In the genomic region with DNA sequence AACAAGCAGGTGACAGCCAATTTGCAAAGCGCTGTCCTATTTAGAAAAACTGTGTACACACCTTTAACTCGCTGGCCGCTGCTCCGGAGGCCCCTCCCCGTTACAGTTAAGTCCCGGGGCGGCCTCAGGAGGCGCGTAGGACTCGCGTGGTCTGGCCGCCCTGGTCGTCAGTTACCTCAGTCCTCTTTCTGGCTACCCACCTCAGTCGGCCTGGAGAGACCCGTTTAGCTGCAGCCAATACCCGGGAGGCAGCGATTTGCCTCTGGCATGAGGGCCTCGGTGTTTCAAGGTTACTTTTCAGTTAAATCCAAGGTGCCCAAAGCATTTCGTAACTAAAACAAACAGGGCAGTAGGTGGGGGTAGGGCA, we compare ENCODE assay signal across 10 mouse cellular contexts. TPM values are rescaled to one million over a fixed set of nuclear protein-coding genes. Genes with fewer than 3 reads are reported as not detected.
DNase-seq lines count a peak whose midpoint lies in the region; ATAC-seq lines count a peak whose summit lies in the region.
"Had no signal": no experiment of that assay in that cellular context is flagged by ENCODE, and none has a peak within 500 bp of the region (broad histone marks: within the 10 kb centered on the region; RNA-seq: fewer than 3 reads in every experiment).

TSS of gene Foxa2 (minus strand) at position 171 of the 367 bp plus-strand sequence.

- ATAC-seq in heart, embryonic 12.5 days (ENCODE audit: insufficient number of reproducible peaks, low FRiP score): no peak
- no peak for ATAC-seq in forebrain, embryonic 11.5 days (replicated peaks; ENCODE audit: low FRiP score)
- 0 out of 2 replicates have a peak, but pooled peaks have one; percentile 22 for ATAC-seq in liver, embryonic 11.5 days (replicated peaks; ENCODE audit: low FRiP score)

- H3K4me2 ChIP-seq in heart, embryonic 12.5 days: peak within 1 kb of the TSS; percentile 69
- H3K4me2 ChIP-seq in forebrain, embryonic 11.5 days (ENCODE audit: low read depth, low read length, severe bottlenecking): peak within 1 kb of the TSS; percentile 29; the same call in 1 of the 2 replicates
- peak within 1 kb of the TSS; percentile 62 for H3K4me2 ChIP-seq in liver, embryonic 11.5 days

- H3K4me1 ChIP-seq in heart, embryonic 12.5 days (replicated peaks): peaks cover 38% of the 10 kb centered on the region
- H3K4me1 ChIP-seq in forebrain, embryonic 11.5 days (replicated peaks; ENCODE audit: control insufficient read depth, insufficient read depth, low read length): peaks cover 5% of the 10 kb centered on the region; the same call in 1 of the 2 replicates
- H3K4me1 ChIP-seq in liver, embryonic 11.5 days (replicated peaks; ENCODE audit: control insufficient read depth, insufficient read depth, low read length): no peaks in the 10 kb centered on the region

- H3K9me3 ChIP-seq in heart, embryonic 12.5 days (replicated peaks): no peaks in the 10 kb centered on the region
- H3K9me3 ChIP-seq in forebrain, embryonic 11.5 days (ENCODE audit: control insufficient read depth, low read length): no peaks in the 10 kb centered on the region
- H3K9me3 ChIP-seq in liver, embryonic 11.5 days (ENCODE audit: control insufficient read depth, low read length): no peaks in the 10 kb centered on the region

- H3K27ac ChIP-seq in heart, embryonic 12.5 days (ENCODE audit: poor library complexity, severe bottlenecking): no peak within 1 kb of the TSS
- no peak within 1 kb of the TSS for H3K27ac ChIP-seq in forebrain, embryonic 11.5 days (ENCODE audit: low read depth, low read length)
- H3K27ac ChIP-seq in liver, embryonic 11.5 days (ENCODE audit: low read depth, low read length): peak within 1 kb of the TSS; percentile 76

- H3K9ac ChIP-seq in heart, embryonic 12.5 days: peak within 1 kb of the TSS; percentile 42
- H3K9ac ChIP-seq in forebrain, embryonic 11.5 days (ENCODE audit: low read length): no peak within 1 kb of the TSS
- peak within 1 kb of the TSS; percentile 52 for H3K9ac ChIP-seq in liver, embryonic 11.5 days (ENCODE audit: low read depth, low read length)

- H3K4me3 ChIP-seq in heart, embryonic 12.5 days: peak within 1 kb of the TSS; percentile 50
- peak within 1 kb of the TSS; percentile 19 for H3K4me3 ChIP-seq in forebrain, embryonic 11.5 days (ENCODE audit: low read depth, low read length)
- H3K4me3 ChIP-seq in liver, embryonic 11.5 days (ENCODE audit: low read depth, low read length): peak within 1 kb of the TSS; percentile 49

- DNase-seq in heart, adult 18-20 months: no peak
- no peak for DNase-seq in forebrain, embryonic 11.5 days (ENCODE audit: low spot score)
- no peak for DNase-seq in liver, embryonic 11.5 days (ENCODE audit: low spot score)
- DNase-seq in neural tube, embryonic 10.5 days (ENCODE audit: extremely low spot score, low spot score): peak; percentile 56
- DNase-seq in left cerebral cortex, adult 9 months (ENCODE audit: low spot score in 2 of 2): no peak
- no peak for DNase-seq in left cerebral cortex, postnatal 14 days (ENCODE audit: low spot score in 2 of 2)
- no peak for DNase-seq in gastrocnemius, postnatal 10 days

- intact Hi-C loops in left cerebral cortex, postnatal 14 days (cut with DNase I): loop anchor here (5.0 kb wide), 2 partner anchors 674 to 964 kb away; no protein-coding TSS in a partner anchor

- 2% methylated on average over 19 of the region's 19 CpGs for WGBS in heart, embryonic 12.5 days
- WGBS in forebrain, embryonic 11.5 days: 2% methylated on average over 19 of the region's 19 CpGs
- WGBS in liver, embryonic 11.5 days: 4% methylated on average over 19 of the region's 19 CpGs

- no peaks in the 10 kb centered on the region for H3K36me3 ChIP-seq in heart, embryonic 12.5 days
- no peaks in the 10 kb centered on the region for H3K36me3 ChIP-seq in forebrain, embryonic 11.5 days (ENCODE audit: control insufficient read depth, insufficient read depth, low read length)
- H3K36me3 ChIP-seq in liver, embryonic 11.5 days (ENCODE audit: control insufficient read depth, insufficient read depth, low read length): no peaks in the 10 kb centered on the region

- peaks cover 94% of the 10 kb centered on the region for H3K27me3 ChIP-seq in heart, embryonic 12.5 days (replicated peaks)
- H3K27me3 ChIP-seq in forebrain, embryonic 11.5 days (ENCODE audit: control insufficient read depth, insufficient read depth, low read length): peaks cover 94% of the 10 kb centered on the region
- H3K27me3 ChIP-seq in liver, embryonic 11.5 days (replicated peaks; ENCODE audit: control insufficient read depth, insufficient read depth, low read length): peaks cover 90% of the 10 kb centered on the region

RNA-seq across cellular contexts. Expression of gene Foxa2, which starts in this region (rescaled TPM):
- polyA plus RNA-seq in heart, embryonic 12.5 days (2016; fragmentation: Nextera tagmentation; extraction: Ambion mirVana): 0.44 and 0.55 TPM in 2 replicates
- under 1 TPM in 1 of 2 experiments, not detected in 1; 0.23 TPM for total RNA-seq in heart, adult 18-20 months (2021)
- 0.15 and 0.69 TPM in 2 replicates for polyA plus RNA-seq in forebrain, embryonic 11.5 days (2014; fragmentation: Nextera tagmentation; extraction: Ambion mirVana)
- 8.8 and 10.5 TPM in 2 replicates for polyA plus RNA-seq in liver, embryonic 11.5 days (2014; fragmentation: Nextera tagmentation; extraction: Ambion mirVana)
- total RNA-seq in left cerebral cortex, postnatal 14 days (2021): not detected
- total RNA-seq in gastrocnemius, postnatal 10 days (2021): not detected
- total RNA-seq: CH12.LX; megakaryocyte progenitor cell, adult 5-6 weeks had no signal
